Mouse (Mus musculus) erythroblast, embryonic 14.5 days (primary cell): ENCODE data around the gene Zfp420. TPM values are rescaled to one million over a fixed set of nuclear protein-coding genes. Genes with fewer than 3 reads are reported as not detected.
A peak's percentile ranks its signal among the peaks of the same experiment; 100 is the strongest.

Experiments used
- H3K27me3 ChIP-seq: 2 replicates; pipeline ENCODE4 v1.6.1; 2012; ENCODE audit warnings: inconsistent platforms; ENCODE audit not compliant: control insufficient read depth
- H3K36me3 ChIP-seq: 2 replicates; pipeline ENCODE4 v1.6.1; 2012; ENCODE audit warnings: mild to moderate bottlenecking, inconsistent platforms; ENCODE audit not compliant: control insufficient read depth
- H3K4me1 ChIP-seq: 2 replicates; pipeline ENCODE4 v1.6.1; 2012; ENCODE audit warnings: inconsistent platforms; ENCODE audit not compliant: control insufficient read depth
- H3K4me3 ChIP-seq: replicated peaks from 2 replicates; pipeline ENCODE3; 2012; ENCODE audit warnings: moderate library complexity, mild to moderate bottlenecking, inconsistent platforms
- H3K9me3 ChIP-seq: 2 replicates; pipeline ENCODE4 v1.6.1; 2012; ENCODE audit warnings: low read length, inconsistent platforms, mixed read lengths; ENCODE audit not compliant: control insufficient read depth
- GATA1 ChIP-seq: IDR thresholded peaks from 2 replicates; pipeline ENCODE4 v1.6.1; 2012; ENCODE audit warnings: low read length, inconsistent platforms, mixed read lengths
- TAL1 ChIP-seq: IDR thresholded peaks from 3 replicates; pipeline ENCODE4 v1.6.1; 2012; ENCODE audit warnings: low read length, inconsistent platforms, mixed read lengths
- polyA plus RNA-seq: library from polyadenylated mRNA; stranded (reverse); fragments of >175 nt; gene quantifications from 2 replicates; pipeline ENCODE4 v1.2.3, GENCODE M21; 2012

The Zfp420 gene
- polyA plus RNA-seq, result not detected in 2 replicates

- TF ChIP-seq GATA1 (no peak), TAL1 (no peak)
Measured at GRCm38 (mm10) chr7:29859532-29860517, at the start of gene Zfp420. Zfp420 (plus strand) TSS chr7:29859979.

GRCm38 (mm10) chr7:29812244-29812643 lies 47.5 kb upstream of the Zfp420 start:
- H3K4me1 ChIP-seq, result peaks cover 42% of the 10 kb centered on the region
- TF ChIP-seq TAL1 (no peak), GATA1 (no peak)
- H3K9me3 ChIP-seq, result no peaks in the 10 kb centered on the region
- H3K27me3 ChIP-seq, result no peaks in the 10 kb centered on the region
- no peak overlapping the region for H3K4me3 ChIP-seq
- peaks cover 3% of the 10 kb centered on the region; the same call in 1 of the 2 replicates for H3K36me3 ChIP-seq

More at GRCm38 (mm10) chr7:29859532-29860517, at the start of gene Zfp420:
- Histone ChIP-seq H3K4me1 (peaks cover 10% of the 10 kb centered on the region), H3K36me3 (no peaks in the 10 kb centered on the region), H3K4me3 (peak within 1 kb of the TSS; percentile 63), H3K27me3 (no peaks in the 10 kb centered on the region), H3K9me3 (no peaks in the 10 kb centered on the region)

- peaks cover 55% of the 10 kb centered on the region for H3K4me1 ChIP-seq
- H3K27me3 ChIP-seq, result no peaks in the 10 kb centered on the region
- no peaks in the 10 kb centered on the region for H3K9me3 ChIP-seq
- H3K4me3 ChIP-seq, result peak overlapping the region; percentile 26
- H3K36me3 ChIP-seq, result peaks cover 8% of the 10 kb centered on the region
- TF ChIP-seq GATA1 (no peak), TAL1 (no peak)
Measured at GRCm38 (mm10) chr7:29814381-29814780, 45.4 kb upstream of the Zfp420 start.

- Histone ChIP-seq H3K4me3 (peak overlapping the region; percentile 70), H3K27me3 (no peaks in the 10 kb centered on the region), H3K4me1 (peaks cover 59% of the 10 kb centered on the region), H3K9me3 (no peaks in the 10 kb centered on the region), H3K36me3 (peaks cover 8% of the 10 kb centered on the region)
- TF ChIP-seq TAL1 (no peak), GATA1 (no peak)
Measured at GRCm38 (mm10) chr7:29815061-29815784, 44.6 kb upstream of the Zfp420 start.

- Histone ChIP-seq H3K9me3 (no peaks in the 10 kb centered on the region), H3K4me1 (peaks cover 59% of the 10 kb centered on the region), H3K4me3 (peak within 1 kb of the TSS; percentile 70), H3K36me3 (peaks cover 9% of the 10 kb centered on the region), H3K27me3 (no peaks in the 10 kb centered on the region)
- TF ChIP-seq TAL1 (no peak), GATA1 (peak; percentile 48; the same call in 1 of the 2 replicates)
Measured at GRCm38 (mm10) chr7:29815910-29816429, 43.8 kb upstream of the Zfp420 start, which contains the start of gene Zfp790. Zfp790 (plus strand) TSS chr7:29816114.

GRCm38 (mm10) chr7:29818619-29819254 lies 41.0 kb upstream of the Zfp420 start:
- Histone ChIP-seq H3K9me3 (no peaks in the 10 kb centered on the region), H3K4me1 (peaks cover 50% of the 10 kb centered on the region)
- TF ChIP-seq GATA1 (no peak), TAL1 (no peak)

GRCm38 (mm10) chr7:29828001-29828400 lies 31.8 kb upstream of the Zfp420 start:
- no peak for TF ChIP-seq GATA1
- no peak for TF ChIP-seq TAL1
- Histone ChIP-seq H3K9me3 (peaks cover 29% of the 10 kb centered on the region), H3K4me1 (no peaks in the 10 kb centered on the region), H3K4me3 (no peak overlapping the region), H3K36me3 (peaks cover 55% of the 10 kb centered on the region), H3K27me3 (no peaks in the 10 kb centered on the region)

More at GRCm38 (mm10) chr7:29818619-29819254, 41.0 kb upstream of the Zfp420 start:
- Histone ChIP-seq H3K27me3 (no peaks in the 10 kb centered on the region), H3K36me3 (peaks cover 26% of the 10 kb centered on the region), H3K4me3 (peak overlapping the region; percentile 70)

- TF ChIP-seq GATA1, result no peak
- TF ChIP-seq TAL1, result no peak
- no peak overlapping the region for H3K4me3 ChIP-seq
- no peaks in the 10 kb centered on the region for H3K27me3 ChIP-seq
- H3K9me3 ChIP-seq, result peaks cover 29% of the 10 kb centered on the region
- peaks cover 44% of the 10 kb centered on the region for H3K36me3 ChIP-seq
- no peaks in the 10 kb centered on the region for H3K4me1 ChIP-seq
Measured at GRCm38 (mm10) chr7:29829804-29830203, 30.0 kb upstream of the Zfp420 start.
